Mouse (Mus musculus) small intestine, adult 2 months (tissue): Measurements from ENCODE around the gene Mstn. TPM values are rescaled to one million over a fixed set of nuclear protein-coding genes. Genes with fewer than 3 reads are reported as not detected.

Source experiments
- H3K27ac ChIP-seq: fragments of 200-500 bp; 2 replicates; pipeline ENCODE4 v1.5.1; 2012; ENCODE audit warnings: low read depth, low read length, control low read depth, inconsistent platforms; ENCODE audit not compliant: insufficient read depth
- H3K27me3 ChIP-seq: fragments of 200-500 bp; 2 replicates; pipeline ENCODE4 v1.6.1; 2012; ENCODE audit warnings: mild to moderate bottlenecking, moderate library complexity, low read length, inconsistent platforms; ENCODE audit not compliant: control insufficient read depth, insufficient read depth
- H3K36me3 ChIP-seq: fragments of 200-500 bp; 2 replicates; pipeline ENCODE4 v1.6.1; 2012; ENCODE audit warnings: mild to moderate bottlenecking, low read length, control low read depth, inconsistent platforms; ENCODE audit not compliant: control insufficient read depth, insufficient read depth
- H3K4me1 ChIP-seq: fragments of 200-500 bp; 2 replicates; pipeline ENCODE4 v1.6.1; 2012; ENCODE audit warnings: low read length, inconsistent platforms, mixed read lengths; ENCODE audit not compliant: control insufficient read depth, insufficient read depth, insufficient read length
- H3K4me3 ChIP-seq: fragments of 200-500 bp; 2 replicates; pipeline ENCODE4 v1.5.1; 2012; ENCODE audit warnings: low read depth, mild to moderate bottlenecking, control low read depth, inconsistent platforms, low read length, moderate library complexity
- CTCF ChIP-seq: fragments of 200-500 bp; IDR thresholded peaks from 2 replicates; pipeline ENCODE4 v1.5.1; 2012; ENCODE audit warnings: low read depth, mild to moderate bottlenecking, control low read depth, inconsistent platforms, low read length, moderate library complexity, mixed read lengths; ENCODE audit not compliant: insufficient replicate concordance, insufficient read length; ENCODE audit errors: extremely low read depth
- POLR2A ChIP-seq: fragments of 200-500 bp; IDR thresholded peaks from 2 replicates; pipeline ENCODE4 v1.6.1; 2012; ENCODE audit warnings: low read depth, mild to moderate bottlenecking, control low read depth, inconsistent platforms, low read length, moderate library complexity
- WGBS: fragments of 180-500 bp; shearing (Covaris S2); methylation state at CpG from one replicate; pipeline ENCODE4 v1.1.7; 2018; 5-methylcytosine and 5-hydroxymethylcytosine counted together
- polyA plus RNA-seq: library from polyadenylated mRNA; depleted of rRNA; stranded (reverse); fragments of >200 nt; gene quantifications from 2 replicates; pipeline ENCODE4 v1.2.3, GENCODE M21; 2012

Mstn gene
- polyA plus RNA-seq, 1 experiment = not detected

GRCm38 (mm10) chr1:53070664-53071175, 9.3 kb downstream of the Mstn start:
- WGBS = 30% methylated on average over 1 of the region's 1 CpGs
- Histone ChIP-seq H3K4me1 (no peaks in the 10 kb centered on the region), H3K27me3 (no peaks in the 10 kb centered on the region), H3K36me3 (no peaks in the 10 kb centered on the region), H3K27ac (no peak overlapping the region), H3K4me3 (no peak overlapping the region)
- TF ChIP-seq CTCF (no peak), POLR2A (no peak)

GRCm38 (mm10) chr1:53076656-53077055, 15.2 kb downstream of the Mstn start:
- Histone ChIP-seq H3K27me3 (no peaks in the 10 kb centered on the region), H3K27ac (no peak overlapping the region), H3K4me3 (no peak overlapping the region), H3K4me1 (no peaks in the 10 kb centered on the region), H3K36me3 (no peaks in the 10 kb centered on the region)
- no peak for TF ChIP-seq CTCF
- no peak for TF ChIP-seq POLR2A
- 76% methylated on average over 3 of the region's 3 CpGs for WGBS

- H3K36me3 ChIP-seq = no peaks in the 10 kb centered on the region
- H3K4me3 ChIP-seq = no peak overlapping the region
- no peak overlapping the region for H3K27ac ChIP-seq
- WGBS = 60% methylated on average over 2 of the region's 2 CpGs
- H3K27me3 ChIP-seq = no peaks in the 10 kb centered on the region
- H3K4me1 ChIP-seq = no peaks in the 10 kb centered on the region
- TF ChIP-seq POLR2A = no peak
- TF ChIP-seq CTCF = no peak
These were observed 18.4 kb downstream of the Mstn start for GRCm38 (mm10) chr1:53079876-53080275.

GRCm38 (mm10) chr1:53080603-53081002, 19.2 kb downstream of the Mstn start:
- Histone ChIP-seq H3K36me3 (no peaks in the 10 kb centered on the region), H3K27ac (no peak overlapping the region), H3K4me1 (no peaks in the 10 kb centered on the region), H3K4me3 (no peak overlapping the region), H3K27me3 (no peaks in the 10 kb centered on the region)
- no peak for TF ChIP-seq POLR2A
- no peak for TF ChIP-seq CTCF
- 65% methylated on average over 3 of the region's 3 CpGs for WGBS

- TF ChIP-seq CTCF = no peak
- no peak for TF ChIP-seq POLR2A
- Histone ChIP-seq H3K27me3 (no peaks in the 10 kb centered on the region), H3K4me1 (no peaks in the 10 kb centered on the region), H3K4me3 (no peak overlapping the region), H3K27ac (no peak overlapping the region), H3K36me3 (no peaks in the 10 kb centered on the region)
- whole genome bisulfite sequencing = 61% methylated on average over 15 of the region's 15 CpGs
These were observed 23.8 kb downstream of the Mstn start for GRCm38 (mm10) chr1:53085256-53085655.

DNA sequence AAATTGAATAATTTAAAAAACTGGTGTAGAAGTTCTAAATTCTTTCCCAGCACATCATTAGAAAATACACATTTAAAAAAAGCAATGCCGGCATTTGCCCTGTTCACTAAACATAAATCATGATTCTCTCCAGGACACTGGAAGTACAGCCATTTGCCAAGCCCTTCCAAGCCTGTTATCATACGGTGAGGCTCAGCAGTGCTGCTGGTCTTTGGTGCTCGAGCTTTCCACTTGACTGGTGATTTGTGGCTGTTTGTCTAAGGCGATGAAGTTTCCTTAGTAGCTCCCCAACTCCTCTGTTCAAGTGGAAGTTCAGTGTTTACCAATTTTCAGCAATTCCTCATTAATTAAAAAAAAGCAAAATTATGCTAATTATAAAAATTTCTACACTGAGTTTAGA, 24.6 kb downstream of the Mstn start:
- no peaks in the 10 kb centered on the region for H3K27me3 ChIP-seq
- WGBS = 41% methylated on average over 4 of the region's 4 CpGs
- H3K4me1 ChIP-seq = no peaks in the 10 kb centered on the region
- TF ChIP-seq CTCF (no peak), POLR2A (no peak)
- H3K27ac ChIP-seq = no peak overlapping the region
- no peak overlapping the region for H3K4me3 ChIP-seq
- no peaks in the 10 kb centered on the region for H3K36me3 ChIP-seq

DNA sequence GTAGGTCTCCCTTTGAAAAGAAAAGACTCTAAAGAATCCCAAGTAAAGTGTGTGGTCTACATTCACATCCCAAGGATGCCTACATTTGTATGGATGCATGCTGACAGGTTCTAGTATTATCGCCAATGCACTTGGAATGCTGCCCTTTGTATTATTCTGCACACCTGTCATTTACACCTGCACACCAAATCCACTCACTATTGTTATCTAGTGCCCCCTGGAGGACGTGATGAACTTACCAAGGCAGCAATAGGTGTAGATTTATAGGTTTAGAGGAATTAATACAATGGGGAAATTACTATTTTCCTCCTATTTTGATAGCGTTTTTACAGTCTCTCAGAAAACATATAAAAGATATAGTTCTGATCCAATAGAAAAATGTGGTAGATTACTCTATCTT, 31.7 kb downstream of the Mstn start:
- TF ChIP-seq POLR2A (no peak), CTCF (no peak)
- no peak overlapping the region for H3K4me3 ChIP-seq
- no peak overlapping the region for H3K27ac ChIP-seq
- H3K4me1 ChIP-seq = no peaks in the 10 kb centered on the region
- WGBS = 18% methylated on average over 3 of the region's 3 CpGs
- H3K36me3 ChIP-seq = no peaks in the 10 kb centered on the region
- H3K27me3 ChIP-seq = no peaks in the 10 kb centered on the region
